Comparison of ENCODE assay signal across 7 mouse cellular contexts in genomic region chr7:102441657-102442391, GRCm38 (mm10). TPM values are rescaled to one million over a fixed set of nuclear protein-coding genes. Genes with fewer than 3 reads are reported as not detected.
DNase-seq lines count a peak whose midpoint lies in the region; ATAC-seq lines count a peak whose summit lies in the region.

TSS of gene Rrm1 (plus strand) at chr7:102441695.

- H3K4me2 ChIP-seq in intestine, embryonic 15.5 days (replicated peaks), result peak within 1 kb of the TSS; percentile 59

- H3K4me1 ChIP-seq in intestine, embryonic 15.5 days (replicated peaks), result 0 out of 2 replicates have a peak, but pooled peaks cover 11% of the 10 kb centered on the region
- H3K4me1 ChIP-seq in midbrain, embryonic 10.5 days, result peaks cover 21% of the 10 kb centered on the region

- WGBS in intestine, embryonic 15.5 days, result under 1% methylated on average over 56 of the region's 56 CpGs
- under 1% methylated on average over 46 of the region's 56 CpGs for WGBS in midbrain, embryonic 10.5 days

- peak within 1 kb of the TSS; percentile 78 for H3K9ac ChIP-seq in intestine, embryonic 15.5 days

- H3K27me3 ChIP-seq in intestine, embryonic 15.5 days (replicated peaks), result no peaks in the 10 kb centered on the region
- peaks cover 13% of the 10 kb centered on the region for H3K27me3 ChIP-seq in midbrain, embryonic 10.5 days (ENCODE audit: low read depth, poor library complexity, severe bottlenecking)

- peak; percentile 98 for ATAC-seq in intestine, embryonic 15.5 days

- DNase-seq in adrenal gland, adult 2 months, result peak; percentile 96
- DNase-seq in embryo, embryonic 11.5 days (ENCODE audit: low read depth, low spot score), result peak; percentile 95
- peak; percentile 88 to 92 for DNase-seq in gastrocnemius, postnatal 36 days
- peak; percentile 93 to 99 for DNase-seq in left cerebral cortex, postnatal 25 days (ENCODE audit: low spot score in 2 of 2)
- DNase-seq in midbrain, embryonic 10.5 days (ENCODE audit: low spot score), result peak; percentile 95
- peak; percentile 91 for DNase-seq in right cerebral cortex, postnatal 4 days

- H3K36me3 ChIP-seq in intestine, embryonic 15.5 days, result peaks cover 7% of the 10 kb centered on the region; the same call in 1 of the 2 replicates
- H3K36me3 ChIP-seq in midbrain, embryonic 10.5 days, result peaks cover 33% of the 10 kb centered on the region

- intact Hi-C loops in gastrocnemius, postnatal 36 days (cut with DNase I), result no loop called here
- intact Hi-C loops in left cerebral cortex, postnatal 25 days (cut with DNase I), result no loop called here

- H3K27ac ChIP-seq in intestine, embryonic 15.5 days, result peak within 1 kb of the TSS; percentile 89
- H3K27ac ChIP-seq in midbrain, embryonic 10.5 days (replicated peaks), result peak within 1 kb of the TSS; percentile 97

- no peaks in the 10 kb centered on the region for H3K9me3 ChIP-seq in intestine, embryonic 15.5 days
- H3K9me3 ChIP-seq in midbrain, embryonic 10.5 days (replicated peaks), result no peaks in the 10 kb centered on the region

- H3K4me3 ChIP-seq in intestine, embryonic 15.5 days (replicated peaks), result peak within 1 kb of the TSS; percentile 79
- peak within 1 kb of the TSS; percentile 89 for H3K4me3 ChIP-seq in midbrain, embryonic 10.5 days

RNA-seq across cellular contexts. Expression of gene Rrm1, which starts in this region (rescaled TPM):
- 10 to 100 TPM; 16.8 to 20.1 TPM for total RNA-seq in adrenal gland, adult 2 months (2021)
- 3.2 and 4.1 TPM in 2 replicates for polyA plus RNA-seq in adrenal gland, adult 2 months (2012; rRNA removed)
- 10 to 100 TPM; 12.9 to 15.1 TPM for total RNA-seq in gastrocnemius, postnatal 36 days (2021)
- 127 and 138 TPM in 2 replicates for polyA plus RNA-seq in intestine, embryonic 15.5 days (2015; fragmentation: Nextera tagmentation; extraction: Ambion mirVana)
- total RNA-seq in left cerebral cortex, postnatal 25 days (2021), result 10 to 100 TPM; 10.1 to 10.2 TPM
- polyA plus RNA-seq in midbrain, embryonic 10.5 days (2016; fragmentation: Nextera tagmentation; extraction: Ambion mirVana), result 274 TPM in 2 replicates

Comparison
In these comparisons a context has a peak if more than half of its experiments do, and no peak if none do; other contexts are left out.
1. Peak in every context shown above with its lines: DNase-seq, ATAC-seq, H3K4me3 ChIP-seq and H3K27ac ChIP-seq.
2. RNA of gene Rrm1 (polyA plus RNA-seq): 274 TPM in midbrain, embryonic 10.5 days and 127 to 138 TPM in intestine, embryonic 15.5 days; 3.2 to 4.1 TPM in adrenal gland, adult 2 months; every median in the first group is over 10 times any median in the second.